Mouse (Mus musculus): Measurements from ENCODE around the gene Gm12184. TPM values are rescaled to one million over a fixed set of nuclear protein-coding genes. Genes with fewer than 3 reads are reported as not detected.
A peak's percentile ranks its signal among the peaks of the same experiment; 100 is the strongest.

The Gm12184 gene
- total and polyA plus RNA-seq, 3 experiments, result 15.3 to 47.2 (median 22.1) TPM

DNA sequence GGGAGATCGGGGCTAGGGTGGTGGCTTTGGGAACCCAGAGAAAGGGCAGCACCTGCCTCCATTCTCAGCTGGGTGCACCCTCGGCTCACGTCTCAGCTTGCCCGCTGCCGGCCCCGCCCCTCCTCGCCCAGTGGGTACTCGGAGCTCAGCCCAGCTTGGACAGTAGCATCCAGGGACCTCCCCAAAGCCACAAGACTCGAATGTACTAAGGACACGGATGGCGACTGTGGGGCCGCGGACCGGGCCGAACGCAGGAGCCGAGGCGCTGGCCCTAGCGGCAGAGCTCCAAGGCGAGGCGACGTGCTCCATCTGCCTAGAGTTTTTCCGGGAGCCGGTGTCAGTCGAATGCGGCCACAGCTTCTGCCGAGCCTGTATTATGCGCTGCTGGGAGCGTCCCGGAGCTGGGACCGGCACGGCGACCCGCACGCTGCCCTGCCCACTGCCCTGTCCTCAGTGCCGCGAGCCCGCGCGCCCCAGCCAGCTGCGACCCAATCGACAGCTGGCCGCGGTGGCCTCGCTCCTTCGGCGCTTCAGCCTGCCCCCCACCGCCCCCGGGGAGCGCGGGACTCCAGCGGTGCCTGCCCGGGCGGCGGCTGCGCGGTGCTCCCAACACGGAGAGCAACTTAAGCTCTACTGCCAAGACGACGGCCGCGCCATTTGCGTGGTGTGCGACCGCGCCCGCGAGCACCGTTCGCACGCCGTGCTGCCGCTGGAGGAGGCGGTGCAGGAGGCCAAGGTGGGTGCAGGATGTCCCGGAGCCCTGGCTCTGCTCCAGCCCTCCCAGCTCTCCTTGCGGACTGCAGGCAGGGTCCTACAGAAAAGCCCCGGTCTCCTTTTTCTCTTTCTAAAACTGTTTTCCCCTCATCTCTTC lies 11.1 kb upstream of the Gm12184 start:
- Histone ChIP-seq H3K4me3 (ENCODE audit: low read depth, low read length) (peak overlapping the region; percentile 78), H3K4me1 (ENCODE audit: insufficient read depth, low read depth, low read length) (peaks cover 48% of the 10 kb centered on the region), H3K36me3 (replicated peaks) (no peaks in the 10 kb centered on the region), H3K9me3 (replicated peaks) (no peaks in the 10 kb centered on the region), H3K27me3 (ENCODE audit: insufficient read depth, low read length) (no peaks in the 10 kb centered on the region)
- DNase-seq (ENCODE audit: low spot score) (no peak), ATAC-seq (ENCODE audit: extremely low read depth, insufficient number of reproducible peaks, low FRiP score, poor library complexity, severe bottlenecking) (no peak)
- TF ChIP-seq GATA1 (IDR thresholded peaks at IDR 0.05; ENCODE audit: borderline replicate concordance, low read length) (no peak), GATA2 (IDR thresholded peaks at IDR 0.05; ENCODE audit: borderline replicate concordance, low read depth, low read length) (no peak), CTCF (IDR thresholded peaks at IDR 0.05; ENCODE audit: low read depth, low read length) (no peak), TAL1 (conservative IDR thresholded peaks at IDR 0.05; ENCODE audit: low read depth, low read length) (no peak), POLR2AphosphoS5 (IDR thresholded peaks at IDR 0.05; ENCODE audit: insufficient replicate concordance, low read depth, low read length) (no peak)

DNA sequence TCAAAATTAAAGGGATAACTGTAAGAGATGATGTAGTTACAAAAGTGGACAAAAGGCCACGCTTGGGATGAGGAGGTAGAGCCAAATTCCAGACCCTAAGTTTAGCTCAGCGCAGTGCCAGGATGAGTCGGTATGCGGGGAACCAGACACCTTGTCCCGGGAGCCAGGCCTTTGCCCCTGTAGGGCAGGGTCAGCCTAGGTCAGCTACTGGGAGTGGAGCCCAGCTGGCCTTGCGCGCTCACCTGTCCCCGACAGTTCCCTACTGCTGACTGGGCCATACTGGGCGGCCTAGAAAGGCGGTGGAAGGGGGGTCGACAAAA lies 10.5 kb upstream of the Gm12184 start:
- Histone ChIP-seq H3K9me3 (replicated peaks) (no peaks in the 10 kb centered on the region), H3K4me1 (ENCODE audit: insufficient read depth, low read depth, low read length) (peaks cover 42% of the 10 kb centered on the region), H3K4me3 (ENCODE audit: low read depth, low read length) (peak overlapping the region; percentile 78), H3K27me3 (ENCODE audit: insufficient read depth, low read length) (no peaks in the 10 kb centered on the region), H3K36me3 (replicated peaks) (no peaks in the 10 kb centered on the region)
- no peak for TF ChIP-seq TAL1 (conservative IDR thresholded peaks at IDR 0.05; ENCODE audit: low read depth, low read length)
- TF ChIP-seq CTCF (IDR thresholded peaks at IDR 0.05; ENCODE audit: low read depth, low read length), result no peak
- TF ChIP-seq GATA2 (IDR thresholded peaks at IDR 0.05; ENCODE audit: borderline replicate concordance, low read depth, low read length), result no peak
- no peak for TF ChIP-seq GATA1 (IDR thresholded peaks at IDR 0.05; ENCODE audit: borderline replicate concordance, low read length)
- no peak for TF ChIP-seq POLR2AphosphoS5 (IDR thresholded peaks at IDR 0.05; ENCODE audit: insufficient replicate concordance, low read depth, low read length)
- no peak for ATAC-seq (ENCODE audit: extremely low read depth, insufficient number of reproducible peaks, low FRiP score, poor library complexity, severe bottlenecking)
- DNase-seq (ENCODE audit: low spot score), result no peak

DNA sequence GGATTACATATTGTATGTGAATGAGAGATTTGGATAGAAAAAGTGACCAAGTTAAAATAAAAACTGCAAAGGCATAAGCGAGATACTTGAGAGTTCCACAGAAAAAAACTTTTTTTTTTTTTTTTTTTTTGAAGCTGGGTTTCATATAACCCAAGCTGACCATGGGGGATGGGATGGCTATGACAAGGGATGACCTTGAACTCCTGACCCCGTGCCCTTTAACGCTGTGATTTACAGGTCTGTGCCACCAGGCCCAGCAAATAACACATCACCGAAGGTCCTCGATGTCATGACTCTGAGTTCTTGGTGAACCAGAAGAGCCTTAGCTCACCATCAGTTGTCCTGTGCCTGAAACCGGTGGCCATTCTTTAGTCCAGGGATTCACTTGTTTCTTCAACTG lies 9.5 kb upstream of the Gm12184 start:
- no peak overlapping the region for H3K4me3 ChIP-seq (ENCODE audit: low read depth, low read length)
- DNase-seq (ENCODE audit: low spot score) (no peak), ATAC-seq (ENCODE audit: extremely low read depth, insufficient number of reproducible peaks, low FRiP score, poor library complexity, severe bottlenecking) (no peak)
- H3K4me1 ChIP-seq (ENCODE audit: insufficient read depth, low read depth, low read length), result peaks cover 41% of the 10 kb centered on the region
- no peaks in the 10 kb centered on the region for H3K9me3 ChIP-seq (replicated peaks)
- TF ChIP-seq TAL1 (conservative IDR thresholded peaks at IDR 0.05; ENCODE audit: low read depth, low read length), result no peak
- TF ChIP-seq GATA1 (IDR thresholded peaks at IDR 0.05; ENCODE audit: borderline replicate concordance, low read length), result no peak
- TF ChIP-seq CTCF (IDR thresholded peaks at IDR 0.05; ENCODE audit: low read depth, low read length), result no peak
- no peak for TF ChIP-seq GATA2 (IDR thresholded peaks at IDR 0.05; ENCODE audit: borderline replicate concordance, low read depth, low read length)
- TF ChIP-seq POLR2AphosphoS5 (IDR thresholded peaks at IDR 0.05; ENCODE audit: insufficient replicate concordance, low read depth, low read length), result no peak
- H3K27me3 ChIP-seq (ENCODE audit: insufficient read depth, low read length), result no peaks in the 10 kb centered on the region
- H3K36me3 ChIP-seq (replicated peaks), result no peaks in the 10 kb centered on the region

DNA sequence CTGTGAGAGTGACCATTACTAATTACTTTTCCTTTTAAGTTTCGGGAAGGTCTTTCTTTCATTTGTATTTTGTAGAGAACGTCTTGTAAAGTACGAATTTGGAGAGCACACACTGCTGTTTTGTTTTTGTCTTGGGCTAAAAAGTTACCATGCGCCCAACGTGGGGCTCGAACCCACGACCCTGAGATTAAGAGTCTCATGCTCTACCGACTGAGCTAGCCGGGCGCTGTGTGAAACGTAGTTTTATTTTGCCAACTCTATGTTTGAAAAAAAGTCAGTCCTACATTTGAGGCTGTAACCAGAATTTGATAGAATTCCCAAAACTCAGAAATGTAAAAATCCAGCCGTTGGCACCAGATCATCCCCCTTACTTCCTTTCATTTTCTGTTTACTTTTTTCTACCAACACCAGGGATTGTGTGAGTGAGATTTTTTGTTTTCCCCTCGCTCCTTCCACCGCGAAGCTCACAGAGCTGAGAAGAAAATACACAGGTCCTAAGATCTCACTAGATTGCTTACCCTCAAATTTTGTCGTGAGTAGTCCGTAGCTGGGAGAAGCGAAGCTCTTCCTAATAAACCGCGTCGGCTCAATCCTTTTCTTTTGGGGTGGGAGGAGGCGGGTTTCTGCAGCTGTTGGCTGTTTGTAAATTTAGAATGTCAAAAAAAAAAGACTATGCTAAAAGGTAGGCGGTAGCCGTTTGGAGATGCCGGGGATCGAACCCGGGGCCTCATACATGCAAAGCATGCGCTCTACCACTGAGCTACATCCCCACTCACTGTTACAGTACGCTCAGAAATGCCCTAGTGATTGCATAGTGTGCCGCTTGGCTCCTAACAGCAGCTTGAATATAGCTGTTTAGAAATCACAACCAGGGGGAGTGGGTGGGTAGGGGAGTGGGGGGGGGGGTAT lies 7.5 kb upstream of the Gm12184 start:
- Histone ChIP-seq H3K9me3 (replicated peaks) (no peaks in the 10 kb centered on the region), H3K27me3 (ENCODE audit: insufficient read depth, low read length) (no peaks in the 10 kb centered on the region), H3K36me3 (replicated peaks) (no peaks in the 10 kb centered on the region), H3K4me1 (ENCODE audit: insufficient read depth, low read depth, low read length) (peaks cover 44% of the 10 kb centered on the region), H3K4me3 (ENCODE audit: low read depth, low read length) (peak overlapping the region; percentile 67)
- no peak for TF ChIP-seq TAL1 (conservative IDR thresholded peaks at IDR 0.05; ENCODE audit: low read depth, low read length)
- no peak for TF ChIP-seq POLR2AphosphoS5 (IDR thresholded peaks at IDR 0.05; ENCODE audit: insufficient replicate concordance, low read depth, low read length)
- no peak for TF ChIP-seq GATA2 (IDR thresholded peaks at IDR 0.05; ENCODE audit: borderline replicate concordance, low read depth, low read length)
- TF ChIP-seq CTCF (IDR thresholded peaks at IDR 0.05; ENCODE audit: low read depth, low read length), result no peak
- TF ChIP-seq GATA1 (IDR thresholded peaks at IDR 0.05; ENCODE audit: borderline replicate concordance, low read length), result no peak
- ATAC-seq (ENCODE audit: extremely low read depth, insufficient number of reproducible peaks, low FRiP score, poor library complexity, severe bottlenecking) (peak; percentile 38; the same call in 1 of the 2 replicates), DNase-seq (ENCODE audit: low spot score) (peak; percentile 35)

DNA sequence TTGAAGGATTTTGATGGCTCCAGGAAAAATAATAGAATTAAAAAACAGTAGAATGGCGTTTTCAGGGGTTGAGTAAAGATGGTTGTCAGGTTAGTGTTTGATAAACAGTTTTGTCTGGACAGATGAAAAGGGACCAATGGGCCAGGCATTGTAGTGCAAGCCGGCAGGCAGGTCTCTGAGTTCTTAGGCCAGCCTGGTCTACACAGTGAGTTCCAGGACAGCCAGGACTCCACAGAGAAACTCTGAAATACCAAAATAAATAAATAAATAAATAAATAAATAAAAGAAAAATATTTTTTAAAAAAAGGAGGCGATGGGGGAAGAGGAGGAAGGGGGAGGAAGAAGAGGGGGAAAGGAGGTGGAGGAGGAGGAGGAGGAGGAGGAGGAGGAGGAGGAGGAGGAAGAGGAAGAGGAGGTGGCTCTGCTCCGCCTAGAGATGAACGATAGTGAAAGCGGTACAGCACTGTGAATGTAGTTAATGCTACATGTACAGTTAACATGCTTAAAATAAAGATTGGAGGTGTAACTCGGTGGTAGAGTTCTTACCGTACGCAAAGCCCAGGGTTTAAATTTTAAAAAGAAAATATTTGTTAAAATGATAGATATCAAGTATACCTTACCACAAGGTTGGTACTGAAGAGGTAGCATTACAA lies 6.7 kb upstream of the Gm12184 start:
- TF ChIP-seq TAL1 (conservative IDR thresholded peaks at IDR 0.05; ENCODE audit: low read depth, low read length) (no peak), CTCF (IDR thresholded peaks at IDR 0.05; ENCODE audit: low read depth, low read length) (no peak), GATA1 (IDR thresholded peaks at IDR 0.05; ENCODE audit: borderline replicate concordance, low read length) (no peak), POLR2AphosphoS5 (IDR thresholded peaks at IDR 0.05; ENCODE audit: insufficient replicate concordance, low read depth, low read length) (no peak), GATA2 (IDR thresholded peaks at IDR 0.05; ENCODE audit: borderline replicate concordance, low read depth, low read length) (no peak)
- DNase-seq (ENCODE audit: low spot score) (no peak), ATAC-seq (ENCODE audit: extremely low read depth, insufficient number of reproducible peaks, low FRiP score, poor library complexity, severe bottlenecking) (no peak)
- Histone ChIP-seq H3K4me1 (ENCODE audit: insufficient read depth, low read depth, low read length) (peaks cover 40% of the 10 kb centered on the region), H3K36me3 (replicated peaks) (no peaks in the 10 kb centered on the region), H3K4me3 (ENCODE audit: low read depth, low read length) (peak overlapping the region; percentile 67), H3K27me3 (ENCODE audit: insufficient read depth, low read length) (no peaks in the 10 kb centered on the region), H3K9me3 (replicated peaks) (0 out of 2 replicates have a peak, but pooled peaks cover 3% of the 10 kb centered on the region)
